Mouse (Mus musculus) kidney, adult 2 months (tissue): ENCODE data around the gene Rnf111. TPM values are rescaled to one million over a fixed set of nuclear protein-coding genes. Genes with fewer than 3 reads are reported as not detected.
A peak's percentile ranks its signal among the peaks of the same experiment; 100 is the strongest.

Experiments used
- DNase-seq: peaks from one replicate; pipeline ENCODE4 v3.0.0; 2021
- H3K27ac ChIP-seq: fragments of 200-500 bp; 2 replicates; pipeline ENCODE4 v1.5.1; 2012; ENCODE audit warnings: low read depth, low read length, control low read depth, inconsistent platforms; ENCODE audit not compliant: insufficient read depth
- H3K27me3 ChIP-seq: fragments of 200-500 bp; replicated peaks from 2 replicates; pipeline ENCODE4 v1.6.1; 2012; ENCODE audit warnings: mild to moderate bottlenecking, moderate library complexity, low read length, inconsistent platforms; ENCODE audit not compliant: control insufficient read depth, insufficient read depth
- H3K36me3 ChIP-seq: fragments of 200-500 bp; 2 replicates; pipeline ENCODE4 v1.6.1; 2012; ENCODE audit warnings: mild to moderate bottlenecking, moderate library complexity, low read length, inconsistent platforms; ENCODE audit not compliant: control insufficient read depth, insufficient read depth
- H3K4me1 ChIP-seq: fragments of 200-500 bp; 2 replicates; pipeline ENCODE4 v1.6.1; 2011; ENCODE audit warnings: low read length; ENCODE audit not compliant: control insufficient read depth, insufficient read depth
- H3K4me3 ChIP-seq: fragments of 200-500 bp; 2 replicates; pipeline ENCODE4 v1.5.1; 2011; ENCODE audit warnings: mild to moderate bottlenecking, low read depth, low read length, control low read depth; ENCODE audit not compliant: insufficient read depth
- CTCF ChIP-seq: fragments of 200-500 bp; conservative IDR thresholded peaks from 2 replicates; pipeline ENCODE4 v1.5.1; 2011; ENCODE audit warnings: low read depth, mild to moderate bottlenecking, control low read depth, low read length, moderate library complexity, mixed read lengths; ENCODE audit not compliant: insufficient read depth, insufficient read length
- POLR2A ChIP-seq: fragments of 200-500 bp; IDR thresholded peaks from one replicate; pipeline ENCODE4 v1.6.1; 2011; ENCODE audit warnings: low read depth, low read length, control low read depth
- WGBS: fragments of 180-500 bp; shearing (Covaris S2); methylation state at CpG from one replicate; pipeline ENCODE4 v1.1.7; 2018; 5-methylcytosine and 5-hydroxymethylcytosine counted together
- polyA plus RNA-seq: library from polyadenylated mRNA; depleted of rRNA; stranded (reverse); fragments of >200 nt; gene quantifications from 2 replicates; pipeline ENCODE4 v1.2.3, GENCODE M21; 2012

Rnf111 gene
- polyA plus RNA-seq, 1 experiment: 30.6 TPM

- peak overlapping the region; percentile 78 for H3K27ac ChIP-seq
- no peak for DNase-seq
- under 1% methylated on average over 64 of the region's 64 CpGs for WGBS
- H3K27me3 ChIP-seq: no peaks in the 10 kb centered on the region
- no peak for TF ChIP-seq CTCF
- TF ChIP-seq POLR2A: no peak
- H3K4me3 ChIP-seq: peak overlapping the region; percentile 77
- H3K4me1 ChIP-seq: peaks cover 5% of the 10 kb centered on the region; the same call in 1 of the 2 replicates
- H3K36me3 ChIP-seq: no peaks in the 10 kb centered on the region
Measured at GRCm38 (mm10) chr9:70543048-70543880, 39.7 kb upstream of the Rnf111 start.

DNA sequence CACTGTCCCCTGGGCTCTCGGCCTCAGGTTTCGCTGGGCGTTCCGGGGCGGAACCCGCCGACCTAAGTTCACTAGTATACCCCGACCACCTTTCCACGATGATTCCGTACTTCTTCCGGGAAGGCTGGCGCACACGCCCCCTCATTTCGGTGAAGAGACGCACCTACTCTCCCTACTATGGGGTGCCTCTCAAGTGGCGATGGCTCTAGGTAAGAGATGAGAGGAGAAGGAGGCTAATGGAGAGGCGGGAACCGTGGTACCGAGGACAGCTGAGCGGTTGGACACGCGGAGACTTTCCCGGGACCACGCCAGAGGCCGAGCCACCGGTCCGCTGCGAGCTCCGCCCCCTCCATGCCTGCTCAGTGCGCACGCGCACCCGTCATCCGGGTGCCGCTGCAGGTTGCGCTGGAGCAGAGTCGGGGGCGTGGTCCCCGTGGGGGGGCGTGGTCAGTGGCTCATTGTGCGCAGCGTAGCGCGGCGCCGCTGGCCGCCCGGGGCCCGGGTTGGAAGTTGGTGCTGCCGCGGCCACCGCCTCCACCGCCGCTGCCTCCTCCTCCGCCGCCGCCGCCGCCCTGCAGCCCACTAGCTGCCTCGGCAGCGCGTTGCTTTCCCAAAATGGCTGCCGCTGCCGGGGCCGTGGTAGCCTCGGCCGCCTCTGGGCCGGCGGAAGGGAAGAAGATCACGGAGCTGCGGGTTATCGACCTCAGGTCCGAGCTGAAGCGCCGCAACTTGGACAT is 38.9 kb upstream of the Rnf111 start, which contains the start of gene Sltm:
Gene Sltm, plus strand, starts transcription at position 450 of the 737 bp plus-strand sequence.
- H3K4me1 ChIP-seq: peaks cover 5% of the 10 kb centered on the region; the same call in 1 of the 2 replicates
- peak; percentile 100 for DNase-seq
- H3K4me3 ChIP-seq: peak within 1 kb of the TSS; percentile 89
- H3K36me3 ChIP-seq: no peaks in the 10 kb centered on the region
- peak within 1 kb of the TSS; percentile 78 for H3K27ac ChIP-seq
- TF ChIP-seq POLR2A (peak; percentile 41), CTCF (no peak)
- H3K27me3 ChIP-seq: no peaks in the 10 kb centered on the region
- WGBS: under 1% methylated on average over 75 of the region's 75 CpGs

GRCm38 (mm10) chr9:70541584-70541983 is 38.1 kb upstream of the Rnf111 start:
- TF ChIP-seq CTCF: no peak
- TF ChIP-seq POLR2A: no peak
- 26% methylated on average over 6 of the region's 6 CpGs for WGBS

GRCm38 (mm10) chr9:70533328-70533727 is 29.8 kb upstream of the Rnf111 start:
- no peak for DNase-seq
- 85% methylated on average over 3 of the region's 3 CpGs for WGBS
- Histone ChIP-seq H3K27ac (no peak overlapping the region), H3K27me3 (no peaks in the 10 kb centered on the region), H3K4me1 (no peaks in the 10 kb centered on the region), H3K4me3 (no peak overlapping the region), H3K36me3 (no peaks in the 10 kb centered on the region)
- no peak for TF ChIP-seq POLR2A
- TF ChIP-seq CTCF: no peak

More at GRCm38 (mm10) chr9:70541584-70541983, 38.1 kb upstream of the Rnf111 start:
- H3K27ac ChIP-seq: no peak overlapping the region
- H3K27me3 ChIP-seq: no peaks in the 10 kb centered on the region
- H3K4me1 ChIP-seq: peaks cover 5% of the 10 kb centered on the region; the same call in 1 of the 2 replicates
- no peaks in the 10 kb centered on the region for H3K36me3 ChIP-seq
- no peak overlapping the region for H3K4me3 ChIP-seq
- no peak for DNase-seq

GRCm38 (mm10) chr9:70524366-70524765 is 20.8 kb upstream of the Rnf111 start:
- DNase-seq: no peak
- Histone ChIP-seq H3K4me3 (no peak overlapping the region), H3K27ac (no peak overlapping the region), H3K36me3 (no peaks in the 10 kb centered on the region), H3K27me3 (no peaks in the 10 kb centered on the region), H3K4me1 (peaks cover 3% of the 10 kb centered on the region; the same call in 1 of the 2 replicates)
- WGBS: 82% methylated on average over 7 of the region's 7 CpGs
- no peak for TF ChIP-seq POLR2A
- TF ChIP-seq CTCF: no peak

GRCm38 (mm10) chr9:70523813-70524212 is 20.3 kb upstream of the Rnf111 start:
- Histone ChIP-seq H3K4me3 (no peak overlapping the region), H3K4me1 (peaks cover 3% of the 10 kb centered on the region; the same call in 1 of the 2 replicates), H3K36me3 (no peaks in the 10 kb centered on the region), H3K27ac (no peak overlapping the region), H3K27me3 (no peaks in the 10 kb centered on the region)
- no peak for TF ChIP-seq POLR2A
- no peak for TF ChIP-seq CTCF
- WGBS: 95% methylated on average over 3 of the region's 3 CpGs
- no peak for DNase-seq

DNA sequence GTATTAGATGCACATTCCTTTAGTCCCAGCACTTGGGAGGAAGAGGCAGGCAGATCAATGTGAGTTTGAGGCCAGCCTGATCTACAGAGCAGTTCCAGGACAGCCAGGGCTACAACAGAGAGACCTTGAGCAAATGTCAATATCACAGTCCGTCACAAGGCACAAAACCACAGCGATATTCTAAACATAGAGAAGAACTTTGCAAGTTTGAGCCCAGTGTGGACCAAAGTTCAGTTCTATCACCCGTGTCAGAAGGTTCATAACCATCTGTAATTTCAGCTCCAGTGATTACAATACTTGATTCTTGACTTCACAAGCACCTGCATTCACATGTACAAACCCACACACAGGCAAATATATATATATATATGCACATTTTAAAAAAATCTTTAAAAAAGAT is 17.1 kb upstream of the Rnf111 start:
- no peaks in the 10 kb centered on the region for H3K27me3 ChIP-seq
- no peak overlapping the region for H3K4me3 ChIP-seq
- no peaks in the 10 kb centered on the region for H3K36me3 ChIP-seq
- TF ChIP-seq CTCF: no peak
- no peak for TF ChIP-seq POLR2A
- WGBS: 59% methylated on average over 3 of the region's 3 CpGs
- peaks cover 3% of the 10 kb centered on the region; the same call in 1 of the 2 replicates for H3K4me1 ChIP-seq
- H3K27ac ChIP-seq: peak overlapping the region; percentile 98
- DNase-seq: peak; percentile 58
